Mouse (Mus musculus) liver, embryonic 14.5 days (tissue): ENCODE measurements around the gene Tub. TPM values are rescaled to one million over a fixed set of nuclear protein-coding genes. Genes with fewer than 3 reads are reported as not detected.
A peak's percentile ranks its signal among the peaks of the same experiment; 100 is the strongest.

ENCODE experiments used
- ATAC-seq: fragments of 200-750 bp; cut with Nextera tagmentation; 2 replicates; pipeline ENCODE4 v1.8.0; 2017; ENCODE audit warnings: moderate number of reproducible peaks, mild to moderate bottlenecking, moderate library complexity; ENCODE audit not compliant: insufficient read depth
- DNase-seq, 3 experiments: peaks; one replicate each; pipeline ENCODE4 v3.0.0-alpha.2; 2012 to 2013; ENCODE audit warnings: low read depth in 3 of 3, low spot score in 3 of 3
- H3K27ac ChIP-seq: fragments of 300-500 bp; sonication (generic); 2 replicates; pipeline ENCODE4 v1.5.1; 2014; ENCODE audit warnings: moderate library complexity, mild to moderate bottlenecking, control low read depth, inconsistent platforms
- H3K27me3 ChIP-seq: fragments of 300-500 bp; sonication (generic); 2 replicates; pipeline ENCODE4 v1.6.1; 2014; ENCODE audit warnings: mild to moderate bottlenecking, low read length, moderate library complexity; ENCODE audit not compliant: control insufficient read depth, insufficient read depth
- H3K36me3 ChIP-seq: fragments of 300-500 bp; sonication (generic); replicated peaks from 2 replicates; pipeline ENCODE4 v1.6.1; 2014; ENCODE audit warnings: low read depth; ENCODE audit not compliant: control insufficient read depth, insufficient read depth
- H3K4me1 ChIP-seq, 2 experiments: fragments of 200-500 bp in 1 of 2; fragments of 300-500 bp in 1 of 2; sonication (generic) in 1 of 2; replicated peaks; 2 replicates each; pipeline ENCODE4 v1.6.1; 2012 to 2014; ENCODE audit warnings: antibody characterized with exemption in 1 of 2, inconsistent platforms in 1 of 2, low read length in 1 of 2; ENCODE audit not compliant: control insufficient read depth in 2 of 2, insufficient read depth in 2 of 2
- H3K4me2 ChIP-seq: fragments of 300-500 bp; sonication (generic); 2 replicates; pipeline ENCODE4 v1.6.1; 2014; ENCODE audit warnings: low read depth, mild to moderate bottlenecking, control low read depth, moderate library complexity
- H3K4me3 ChIP-seq, 2 experiments: fragments of 200-500 bp in 1 of 2; fragments of 300-500 bp in 1 of 2; sonication (generic) in 1 of 2; 2 replicates each; pipeline ENCODE4 v1.5.1; 2012 to 2014; ENCODE audit warnings: low read depth in 2 of 2, low read length in 2 of 2, mild to moderate bottlenecking in 2 of 2, control low read depth in 1 of 2, inconsistent platforms in 1 of 2, moderate library complexity in 1 of 2; ENCODE audit not compliant: insufficient read depth in 1 of 2
- H3K9ac ChIP-seq: fragments of 300-500 bp; sonication (generic); replicated peaks from 2 replicates; pipeline ENCODE4 v1.6.1; 2014; ENCODE audit warnings: mild to moderate bottlenecking, control low read depth, moderate library complexity
- H3K9me3 ChIP-seq: fragments of 300-500 bp; sonication (generic); 2 replicates; pipeline ENCODE4 v1.6.1; 2016; ENCODE audit warnings: low read length, mixed read lengths; ENCODE audit not compliant: control insufficient read depth
- CTCF ChIP-seq: IDR thresholded peaks from 2 replicates; pipeline ENCODE4 v1.5.1; 2016; ENCODE audit warnings: antibody characterized with exemption, low read depth, control low read depth
- EP300 ChIP-seq: IDR thresholded peaks from 2 replicates; pipeline ENCODE4 v1.6.1; 2016; ENCODE audit warnings: antibody characterized with exemption, low read depth
- WGBS: fragments of 180-500 bp; shearing (Covaris S2); extraction: QIAGEN DNeasy Blood & Tissue Kit; methylation state at CpG from one replicate; pipeline ENCODE4 v1.1.7; 2014; ENCODE audit not compliant: insufficient replicate concordance; 5-methylcytosine and 5-hydroxymethylcytosine counted together
- polyA plus RNA-seq, 2 experiments: library from polyadenylated mRNA; depleted of rRNA in 1 of 2; stranded (reverse) in 1 of 2; unstranded in 1 of 2; fragments of >200 nt; fragmentation: Nextera tagmentation in 1 of 2; extraction: Ambion mirVana in 1 of 2; gene quantifications; 2 replicates each; pipeline versions ENCODE4 v1.2.1 to v1.2.3; 2012 to 2014

Tub gene
- polyA plus RNA-seq, 2 experiments = 0.06 TPM; not detected in 1

- no peaks in the 10 kb centered on the region for H3K27me3 ChIP-seq
- H3K4me3 ChIP-seq = no peak overlapping the region
- ATAC-seq (no peak), DNase-seq (no peak)
- no peak overlapping the region for H3K27ac ChIP-seq
- H3K9me3 ChIP-seq = no peaks in the 10 kb centered on the region
- H3K9ac ChIP-seq = no peak overlapping the region
- H3K4me1 ChIP-seq = no peaks in the 10 kb centered on the region
- TF ChIP-seq CTCF = no peak
- no peak for TF ChIP-seq EP300
- H3K36me3 ChIP-seq = no peaks in the 10 kb centered on the region
- no peak overlapping the region for H3K4me2 ChIP-seq
- whole genome bisulfite sequencing = 52% methylated on average over 6 of the region's 6 CpGs
These were observed 46.0 kb downstream of the Tub start for GRCm38 (mm10) chr7:108996156-108996555.

- TF ChIP-seq EP300 (no peak), CTCF (peak; percentile 39; the same call in 1 of the 2 replicates)
- 31% methylated on average over 4 of the region's 4 CpGs for WGBS
- H3K9me3 ChIP-seq = no peaks in the 10 kb centered on the region
- H3K9ac ChIP-seq = no peak overlapping the region
- H3K4me2 ChIP-seq = no peak overlapping the region
- no peak overlapping the region for H3K4me3 ChIP-seq
- no peaks in the 10 kb centered on the region for H3K36me3 ChIP-seq
- ATAC-seq = no peak
- H3K4me1 ChIP-seq = no peaks in the 10 kb centered on the region
- no peak for DNase-seq
- no peaks in the 10 kb centered on the region for H3K27me3 ChIP-seq
- H3K27ac ChIP-seq = no peak overlapping the region
These were observed 50.3 kb downstream of the Tub start for GRCm38 (mm10) chr7:109000315-109000954.

DNA sequence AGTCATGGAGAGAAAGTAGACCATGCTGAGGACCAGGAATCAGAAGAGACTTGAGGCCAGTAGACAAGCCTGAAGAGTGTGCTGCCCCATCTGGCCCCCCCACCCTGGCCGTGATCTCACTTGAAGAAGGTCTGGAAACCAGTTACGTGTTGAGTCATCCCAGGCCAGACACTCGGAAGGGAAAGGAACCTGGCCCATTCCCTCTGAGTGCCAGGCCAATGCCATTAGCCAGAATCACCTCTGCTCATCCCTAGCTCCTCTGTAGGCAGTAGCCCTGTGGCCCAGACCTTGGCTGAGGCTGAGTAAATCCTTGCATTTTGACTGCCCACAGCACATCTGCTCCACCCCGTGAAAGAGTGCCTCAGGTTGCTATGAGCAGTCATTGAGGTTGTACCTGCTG is 51.8 kb downstream of the Tub start:
- DNase-seq = no peak
- Histone ChIP-seq H3K27me3 (no peaks in the 10 kb centered on the region), H3K9ac (no peak overlapping the region), H3K36me3 (no peaks in the 10 kb centered on the region), H3K4me1 (no peaks in the 10 kb centered on the region), H3K4me2 (no peak overlapping the region), H3K9me3 (no peaks in the 10 kb centered on the region), H3K4me3 (no peak overlapping the region), H3K27ac (no peak overlapping the region)
- ATAC-seq = no peak
- no peak for TF ChIP-seq EP300
- no peak for TF ChIP-seq CTCF
- 48% methylated on average over 4 of the region's 4 CpGs for WGBS

DNA sequence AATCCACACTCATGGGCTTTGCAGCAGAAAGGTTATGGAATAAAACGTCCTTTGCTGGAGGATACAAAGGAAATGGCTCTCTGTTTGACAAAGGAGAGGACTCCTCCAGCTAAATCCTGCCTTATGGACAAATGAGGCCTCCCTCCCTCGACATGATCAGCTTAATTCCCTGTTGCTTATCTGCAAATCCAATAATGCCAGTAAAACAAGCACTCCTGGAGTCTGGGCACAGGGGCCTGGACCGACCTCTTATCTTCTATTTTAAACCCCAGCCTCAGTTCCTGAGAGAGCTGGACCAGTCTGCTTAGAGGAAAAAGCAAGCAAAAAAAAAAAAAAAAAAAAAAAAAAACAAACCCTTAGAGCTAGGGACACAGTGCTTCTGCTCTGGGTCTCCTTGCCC is 53.5 kb downstream of the Tub start:
- H3K4me2 ChIP-seq = no peak overlapping the region
- no peak for DNase-seq
- no peak overlapping the region for H3K27ac ChIP-seq
- H3K4me1 ChIP-seq = no peaks in the 10 kb centered on the region
- no peaks in the 10 kb centered on the region for H3K36me3 ChIP-seq
- 15% methylated on average over 3 of the region's 3 CpGs for WGBS
- H3K9ac ChIP-seq = no peak overlapping the region
- H3K9me3 ChIP-seq = no peaks in the 10 kb centered on the region
- no peaks in the 10 kb centered on the region for H3K27me3 ChIP-seq
- ATAC-seq = no peak
- no peak overlapping the region for H3K4me3 ChIP-seq
- TF ChIP-seq EP300 = no peak
- TF ChIP-seq CTCF = no peak

GRCm38 (mm10) chr7:109009260-109009659 is 59.1 kb downstream of the Tub start:
- Histone ChIP-seq H3K4me2 (no peak overlapping the region), H3K4me3 (no peak overlapping the region), H3K36me3 (no peaks in the 10 kb centered on the region), H3K9me3 (no peaks in the 10 kb centered on the region), H3K27me3 (peaks cover 28% of the 10 kb centered on the region), H3K27ac (no peak overlapping the region), H3K4me1 (no peaks in the 10 kb centered on the region), H3K9ac (no peak overlapping the region)
- TF ChIP-seq CTCF (no peak), EP300 (no peak)
- 67% methylated on average over 1 of the region's 1 CpGs for WGBS
- ATAC-seq = no peak
- DNase-seq = no peak
